Mouse (Mus musculus) T-cell, adult 2 months (primary cell): ENCODE results near the gene Brinp2.

ENCODE experiments used
- DNase-seq: peaks from one replicate; pipeline ENCODE4 v3.0.0; 2022; ENCODE audit warnings: low spot score

The Brinp2 gene

GRCm38 (mm10) chr1:158356051-158356461, at the start of gene Brinp2:
TSS of gene Brinp2 (minus strand) at chr1:158356326.
- DNase-seq = no peak

- DNase-seq = no peak
These were observed 44.8 kb upstream of the Brinp2 start for GRCm38 (mm10) chr1:158400898-158401297.

- no peak for DNase-seq
These were observed 40.9 kb upstream of the Brinp2 start for GRCm38 (mm10) chr1:158397058-158397457.

GRCm38 (mm10) chr1:158390693-158391092, 34.6 kb upstream of the Brinp2 start:
- DNase-seq = no peak

- DNase-seq = no peak
These were observed 32.9 kb upstream of the Brinp2 start for GRCm38 (mm10) chr1:158388995-158389394.

GRCm38 (mm10) chr1:158386781-158387180, 30.7 kb upstream of the Brinp2 start:
- no peak for DNase-seq

GRCm38 (mm10) chr1:158385311-158385710, 29.2 kb upstream of the Brinp2 start:
- DNase-seq = no peak

- no peak for DNase-seq
These were observed 27.1 kb upstream of the Brinp2 start for GRCm38 (mm10) chr1:158383210-158383609.

- no peak for DNase-seq
These were observed 26.2 kb upstream of the Brinp2 start for GRCm38 (mm10) chr1:158382277-158382676.

- DNase-seq = no peak
These were observed 8.3 kb upstream of the Brinp2 start for GRCm38 (mm10) chr1:158364461-158364860.

GRCm38 (mm10) chr1:158362292-158363101, 6.4 kb upstream of the Brinp2 start:
- no peak for DNase-seq

GRCm38 (mm10) chr1:158361964-158362291, 5.8 kb upstream of the Brinp2 start, which contains the start of gene Astn1:
TSS of gene Astn1 (plus strand) at chr1:158362273.
- no peak for DNase-seq

- no peak for DNase-seq
These were observed 712 bp downstream of the Brinp2 start for GRCm38 (mm10) chr1:158355177-158356050.

GRCm38 (mm10) chr1:158353656-158354371, 2.3 kb downstream of the Brinp2 start:
- DNase-seq = no peak

- no peak for DNase-seq
These were observed 12.8 kb downstream of the Brinp2 start for GRCm38 (mm10) chr1:158343243-158343714.

GRCm38 (mm10) chr1:158328839-158329238, 27.3 kb downstream of the Brinp2 start:
- no peak for DNase-seq

GRCm38 (mm10) chr1:158328126-158328525, 28.0 kb downstream of the Brinp2 start:
- DNase-seq = no peak

GRCm38 (mm10) chr1:158323325-158323724, 32.8 kb downstream of the Brinp2 start:
- DNase-seq = no peak

- no peak for DNase-seq
These were observed 45.5 kb downstream of the Brinp2 start for GRCm38 (mm10) chr1:158310426-158311156.

GRCm38 (mm10) chr1:158297042-158297441, 59.1 kb downstream of the Brinp2 start:
- DNase-seq = no peak

- DNase-seq = no peak
These were observed 59.7 kb downstream of the Brinp2 start for GRCm38 (mm10) chr1:158296287-158296931.
